ENCODE assay signal across 8 mouse cellular contexts in the genomic region with DNA sequence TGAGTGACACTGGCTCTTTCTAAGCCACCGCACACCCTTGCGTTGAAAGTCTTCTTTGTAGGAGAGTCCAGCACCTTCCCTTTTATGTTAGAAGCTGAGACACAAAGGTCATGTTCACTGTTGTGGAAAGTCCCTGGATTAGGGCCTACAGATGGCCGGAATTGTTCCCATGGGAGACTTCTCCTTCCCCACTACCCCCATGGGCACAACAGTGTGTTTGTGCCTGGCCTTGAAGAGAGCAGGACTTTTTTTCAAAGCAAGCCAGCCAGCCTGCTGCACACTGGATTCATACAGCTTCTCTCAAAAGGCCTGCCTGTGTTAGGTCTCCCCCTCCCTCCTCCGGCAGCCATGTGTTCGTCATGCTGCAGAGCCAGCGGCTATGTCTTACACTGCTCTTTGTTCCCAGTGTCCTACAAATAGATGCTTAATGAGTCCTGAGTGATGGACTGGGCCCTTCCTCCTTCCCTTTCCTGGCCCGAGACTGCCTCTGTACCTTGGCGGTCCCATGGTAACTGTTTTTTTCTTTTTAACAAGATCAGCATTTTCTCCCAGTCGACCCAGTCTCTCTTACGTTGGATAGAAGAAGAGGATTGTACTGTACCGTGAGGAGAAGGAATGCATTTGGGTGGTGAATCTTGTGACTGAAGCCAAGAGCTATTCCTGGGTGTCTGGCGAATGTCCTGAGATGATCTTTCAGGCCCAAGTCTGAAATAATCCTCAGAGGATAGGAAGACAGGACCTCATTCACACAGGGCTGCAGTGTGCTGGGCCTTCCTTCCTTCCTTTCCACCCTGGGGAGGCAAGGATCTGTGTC. TPM values are rescaled to one million over a fixed set of nuclear protein-coding genes. Genes with fewer than 3 reads are reported as not detected.
DNase-seq lines count a peak whose midpoint lies in the region; ATAC-seq lines count a peak whose summit lies in the region.

No protein-coding gene starts in this region.

- 0 out of 2 replicates have a peak overlapping the region, but pooled peaks have one; percentile 7 for H3K27ac ChIP-seq in intestine, embryonic 16.5 days (ENCODE audit: low read length)
- peak overlapping the region; percentile 44 for H3K27ac ChIP-seq in neural tube, embryonic 12.5 days

- no peaks in the 10 kb centered on the region for H3K9me3 ChIP-seq in intestine, embryonic 16.5 days (ENCODE audit: control insufficient read depth, low read length)
- H3K9me3 ChIP-seq in neural tube, embryonic 12.5 days = no peaks in the 10 kb centered on the region

- peak; percentile 67 for ATAC-seq in intestine, embryonic 16.5 days
- ATAC-seq in neural tube, embryonic 12.5 days (ENCODE audit: low FRiP score, low read depth) = peak; percentile 94

- peaks cover 15% of the 10 kb centered on the region; the same call in 1 of the 2 replicates for H3K36me3 ChIP-seq in intestine, embryonic 16.5 days (ENCODE audit: control insufficient read depth, insufficient read depth, low read length)
- peaks cover 41% of the 10 kb centered on the region for H3K36me3 ChIP-seq in neural tube, embryonic 12.5 days

- peak; percentile 69 for DNase-seq in adrenal gland, postnatal 10 days
- DNase-seq in cerebellum, postnatal 36 days = peak; percentile 13 to 15
- DNase-seq in gastrocnemius, adult 8-10 months (ENCODE audit: low spot score in 2 of 2) = peak; percentile 29 to 34
- peak; percentile 72 to 74 for DNase-seq in left cerebral cortex, postnatal 10 days (ENCODE audit: extremely low spot score in 1 of 2, low spot score in 2 of 2)
- no peak for DNase-seq in spleen, adult 12 weeks (ENCODE audit: low spot score)
- DNase-seq in ovary, adult 18-20 months (ENCODE audit: low spot score) = no peak

- intact Hi-C loops in left cerebral cortex, postnatal 10 days (cut with DNase I) = no loop called here

- no peaks in the 10 kb centered on the region for H3K27me3 ChIP-seq in intestine, embryonic 16.5 days (replicated peaks; ENCODE audit: control insufficient read depth, insufficient read depth, low read length)
- H3K27me3 ChIP-seq in neural tube, embryonic 12.5 days (replicated peaks) = no peaks in the 10 kb centered on the region

- H3K9ac ChIP-seq in intestine, embryonic 16.5 days (ENCODE audit: low read depth, low read length) = no peak overlapping the region
- 0 out of 2 replicates have a peak overlapping the region, but pooled peaks have one; percentile 19 for H3K9ac ChIP-seq in neural tube, embryonic 12.5 days

- H3K4me1 ChIP-seq in intestine, embryonic 16.5 days (ENCODE audit: control insufficient read depth, insufficient read depth, low read length) = peaks cover 30% of the 10 kb centered on the region
- peaks cover 54% of the 10 kb centered on the region for H3K4me1 ChIP-seq in neural tube, embryonic 12.5 days

- no peak overlapping the region for H3K4me3 ChIP-seq in intestine, embryonic 16.5 days (ENCODE audit: low read length)
- no peak overlapping the region for H3K4me3 ChIP-seq in neural tube, embryonic 12.5 days

- WGBS in intestine, embryonic 16.5 days = 61% methylated on average over 12 of the region's 12 CpGs
- WGBS in neural tube, embryonic 12.5 days = 26% methylated on average over 12 of the region's 12 CpGs

- H3K4me2 ChIP-seq in intestine, embryonic 16.5 days (ENCODE audit: low read depth, low read length) = no peak overlapping the region
- H3K4me2 ChIP-seq in neural tube, embryonic 12.5 days (replicated peaks) = peak overlapping the region; percentile 35

RNA-seq across cellular contexts. Expression of a gene that starts 7.9 kb away (rescaled TPM):
- total RNA-seq in adrenal gland, postnatal 10 days (2021) = 10 to 100 TPM; 52.9 to 65.8 TPM
- 1 to 10 TPM; 5.3 to 6.1 (median 5.8) TPM for total RNA-seq in gastrocnemius, adult 8-10 months (2022)
- 5.5 and 7.6 TPM in 2 replicates for polyA plus RNA-seq in intestine, embryonic 16.5 days (2015; fragmentation: Nextera tagmentation; extraction: Ambion mirVana)
- total RNA-seq in left cerebral cortex, postnatal 10 days (2021) = 10 to 100 TPM; 43.7 to 46.9 TPM
- 4.7 and 5.6 TPM in 2 replicates for polyA plus RNA-seq in neural tube, embryonic 12.5 days (2016; fragmentation: Nextera tagmentation; extraction: Ambion mirVana)

Comparison
In these comparisons a context has a peak if more than half of its experiments do, and no peak if none do; other contexts are left out.
1. DNase-seq: peak in adrenal gland, postnatal 10 days (single experiment), cerebellum, postnatal 36 days (2 of 2), gastrocnemius, adult 8-10 months (2 of 2) and left cerebral cortex, postnatal 10 days (2 of 2); none in spleen, adult 12 weeks (single experiment) and ovary, adult 18-20 months (single experiment).
2. RNA of a gene that starts 7.9 kb away (total RNA-seq): 52.9 to 65.8 TPM in adrenal gland, postnatal 10 days and 43.7 to 46.9 TPM in left cerebral cortex, postnatal 10 days; 5.3 to 6.1 TPM in gastrocnemius, adult 8-10 months; every median in the first group is over 4 times any median in the second.